In genomic region chr3:54424146-54424545, GRCm38 (mm10) we compare ENCODE assay signal across 22 mouse cellular contexts.
"Had no signal": no experiment of that assay in that cellular context is flagged by ENCODE, and none has a peak within 500 bp of the region (broad histone marks: within the 10 kb centered on the region; RNA-seq: fewer than 3 reads in every experiment).

No protein-coding gene starts in this region.

- H3K4me1 ChIP-seq: liver, embryonic 12.5 days; liver, embryonic 15.5 days; lung, embryonic 15.5 days; megakaryocyte, embryonic 14.5 days; midbrain, embryonic 10.5 days; stomach, embryonic 15.5 days had no signal

- DNase-seq: kidney, adult 8-10 months; kidney, postnatal 10 days; kidney, postnatal 36 days; layer of hippocampus, postnatal 36 days; liver; lung, adult 18-20 months; lung, postnatal 10 days; lung, postnatal 36 days; midbrain, embryonic 14.5 days; right cerebral cortex, postnatal 14 days; spleen, adult 18-20 months; thymus, adult 18-20 months; thymus, postnatal 36 days had no signal

- H3K27ac ChIP-seq: kidney, embryonic 15.5 days; limb, embryonic 10.5 days; limb, embryonic 13.5 days; liver, embryonic 12.5 days; liver, embryonic 15.5 days; lung, embryonic 15.5 days; midbrain, embryonic 10.5 days; stomach, embryonic 15.5 days had no signal

- H3K9ac ChIP-seq: kidney, embryonic 15.5 days; limb, embryonic 13.5 days; liver, embryonic 12.5 days; liver, embryonic 15.5 days; lung, embryonic 15.5 days; stomach, embryonic 15.5 days had no signal

- H3K4me2 ChIP-seq: kidney, embryonic 15.5 days; limb, embryonic 13.5 days; liver, embryonic 12.5 days; liver, embryonic 15.5 days; lung, embryonic 15.5 days; stomach, embryonic 15.5 days had no signal

- H3K27me3 ChIP-seq: kidney, embryonic 15.5 days; limb, embryonic 13.5 days; liver, embryonic 12.5 days; liver, embryonic 15.5 days; lung, embryonic 15.5 days; megakaryocyte, embryonic 14.5 days; stomach, embryonic 15.5 days had no signal

- H3K4me3 ChIP-seq: kidney, embryonic 15.5 days; limb, embryonic 10.5 days; limb, embryonic 13.5 days; liver, embryonic 12.5 days; liver, embryonic 15.5 days; lung, embryonic 15.5 days; megakaryocyte, embryonic 14.5 days; midbrain, embryonic 10.5 days; stomach, embryonic 15.5 days had no signal

- H3K9me3 ChIP-seq: kidney, embryonic 15.5 days; limb, embryonic 10.5 days; limb, embryonic 13.5 days; liver, embryonic 12.5 days; liver, embryonic 15.5 days; lung, embryonic 15.5 days; midbrain, embryonic 10.5 days; stomach, embryonic 15.5 days had no signal

- ATAC-seq: liver, embryonic 12.5 days had no signal

- H3K36me3 ChIP-seq: kidney, embryonic 15.5 days; limb, embryonic 10.5 days; limb, embryonic 13.5 days; liver, embryonic 12.5 days; liver, embryonic 15.5 days; lung, embryonic 15.5 days; midbrain, embryonic 10.5 days; stomach, embryonic 15.5 days had no signal
